23 mouse cellular contexts compared by ENCODE assay signal in genomic region chr1:51519112-51519511, GRCm38 (mm10). TPM values are rescaled to one million over a fixed set of nuclear protein-coding genes. Genes with fewer than 3 reads are reported as not detected.
DNase-seq lines count a peak whose midpoint lies in the region; ATAC-seq and TF ChIP-seq lines count a peak whose summit lies in the region.
"Had no signal": no experiment of that assay in that cellular context is flagged by ENCODE, and none has a peak within 500 bp of the region (broad histone marks: within the 10 kb centered on the region; RNA-seq: fewer than 3 reads in every experiment).

No protein-coding gene starts in this region.

- peaks cover 4% of the 10 kb centered on the region; the same call in 1 of the 2 replicates for H3K9me3 ChIP-seq in megakaryocyte, embryonic 14.5 days
- H3K9me3 ChIP-seq in hindbrain, embryonic 14.5 days (ENCODE audit: control insufficient read depth, low read length) = no peaks in the 10 kb centered on the region
- no peaks in the 10 kb centered on the region for H3K9me3 ChIP-seq in midbrain, embryonic 10.5 days (replicated peaks)
- H3K9me3 ChIP-seq: embryonic facial prominence, embryonic 13.5 days; forebrain, embryonic 12.5 days; forebrain, embryonic 15.5 days; hindbrain, embryonic 15.5 days; intestine, embryonic 15.5 days had no signal

- H3K27me3 ChIP-seq in megakaryocyte, embryonic 14.5 days (replicated peaks) = no peaks in the 10 kb centered on the region
- no peaks in the 10 kb centered on the region for H3K27me3 ChIP-seq in hindbrain, embryonic 14.5 days (ENCODE audit: control insufficient read depth, insufficient read depth, low read length)
- no peaks in the 10 kb centered on the region for H3K27me3 ChIP-seq in midbrain, embryonic 10.5 days (ENCODE audit: low read depth, poor library complexity, severe bottlenecking)
- H3K27me3 ChIP-seq: embryonic facial prominence, embryonic 13.5 days; forebrain, embryonic 12.5 days; forebrain, embryonic 15.5 days; hindbrain, embryonic 15.5 days; intestine, embryonic 15.5 days had no signal

- DNase-seq in spleen, postnatal 14 days (ENCODE audit: low spot score in 2 of 2) = no peak
- DNase-seq in hindbrain, embryonic 14.5 days (ENCODE audit: low spot score) = no peak
- DNase-seq in heart, postnatal 36 days = no peak
- DNase-seq in midbrain, embryonic 10.5 days (ENCODE audit: low spot score) = no peak
- DNase-seq: adrenal gland, adult 2 months; adrenal gland, postnatal 14 days; cerebellum, adult 11-12 months; cerebellum, adult 8-10 months; cerebellum, postnatal 14 days; gastrocnemius, postnatal 10 days; gastrocnemius, postnatal 36 days; heart, adult 11 months had no signal

- no peak for TF ChIP-seq POLR2A in bone marrow, adult 2 months (IDR thresholded peaks at IDR 0.05; ENCODE audit: borderline replicate concordance, control insufficient read depth, low read depth, low read length)

- TF ChIP-seq CTCF in bone marrow, adult 2 months (IDR thresholded peaks at IDR 0.05; ENCODE audit: control insufficient read depth, insufficient read depth, low read length) = no peak

- H3K9ac ChIP-seq in hindbrain, embryonic 14.5 days = no peak overlapping the region
- H3K9ac ChIP-seq: embryonic facial prominence, embryonic 13.5 days; forebrain, embryonic 12.5 days; forebrain, embryonic 15.5 days; hindbrain, embryonic 15.5 days; intestine, embryonic 15.5 days had no signal

- 42% methylated on average over 3 of the region's 3 CpGs for WGBS in bone marrow, adult 2 months
- 82% methylated on average over 3 of the region's 3 CpGs for WGBS in hindbrain, embryonic 14.5 days
- WGBS in midbrain, embryonic 10.5 days = 87% methylated on average over 3 of the region's 3 CpGs

- intact Hi-C loops in heart, postnatal 36 days (cut with DNase I) = no loop called here

- H3K36me3 ChIP-seq in megakaryocyte, embryonic 14.5 days (replicated peaks; ENCODE audit: low read length) = no peaks in the 10 kb centered on the region
- no peaks in the 10 kb centered on the region for H3K36me3 ChIP-seq in hindbrain, embryonic 14.5 days (replicated peaks; ENCODE audit: control insufficient read depth, insufficient read depth)
- H3K36me3 ChIP-seq in midbrain, embryonic 10.5 days = no peaks in the 10 kb centered on the region
- H3K36me3 ChIP-seq: embryonic facial prominence, embryonic 13.5 days; forebrain, embryonic 12.5 days; forebrain, embryonic 15.5 days; hindbrain, embryonic 15.5 days; intestine, embryonic 15.5 days had no signal

- ATAC-seq in hematopoietic stem cell, adult 5-6 weeks (replicated peaks in 1 of 2; ENCODE audit: insufficient read depth in 1 of 2, low FRiP score in 2 of 2, low TSS enrichment in 1 of 2, low read depth in 1 of 2, poor library complexity in 2 of 2, severe bottlenecking in 2 of 2) = peak; percentile 20 to 48; a peak in 1 of 4 replicates
- no peak for ATAC-seq in hindbrain, embryonic 14.5 days (ENCODE audit: low FRiP score)
- ATAC-seq: CD4-positive, CD25-positive, alpha-beta regulatory T cell, adult 4 months; forebrain, embryonic 15.5 days; intestine, embryonic 15.5 days had no signal

- peaks cover 1% of the 10 kb centered on the region for H3K4me1 ChIP-seq in bone marrow, adult 2 months (ENCODE audit: control insufficient read depth, insufficient read depth, low read length)
- H3K4me1 ChIP-seq in megakaryocyte, embryonic 14.5 days = peaks cover 62% of the 10 kb centered on the region
- no peaks in the 10 kb centered on the region for H3K4me1 ChIP-seq in hindbrain, embryonic 14.5 days (replicated peaks; ENCODE audit: control insufficient read depth, insufficient read depth, low read length)
- no peaks in the 10 kb centered on the region for H3K4me1 ChIP-seq in midbrain, embryonic 10.5 days
- H3K4me1 ChIP-seq: embryonic facial prominence, embryonic 13.5 days; forebrain, embryonic 12.5 days; forebrain, embryonic 15.5 days; hindbrain, embryonic 15.5 days had no signal

- H3K4me2 ChIP-seq in hindbrain, embryonic 14.5 days (replicated peaks) = no peak overlapping the region
- H3K4me2 ChIP-seq: embryonic facial prominence, embryonic 13.5 days; forebrain, embryonic 12.5 days; forebrain, embryonic 15.5 days; heart, embryonic 11.5 days; hindbrain, embryonic 15.5 days; intestine, embryonic 15.5 days had no signal

- H3K4me3 ChIP-seq in bone marrow, adult 2 months (replicated peaks; ENCODE audit: control insufficient read depth, low read depth, low read length) = no peak overlapping the region
- H3K4me3 ChIP-seq in megakaryocyte, embryonic 14.5 days (replicated peaks) = peak overlapping the region; percentile 28
- H3K4me3 ChIP-seq in hindbrain, embryonic 14.5 days (replicated peaks; ENCODE audit: low read length) = no peak overlapping the region
- H3K4me3 ChIP-seq in midbrain, embryonic 10.5 days = no peak overlapping the region
- H3K4me3 ChIP-seq: embryonic facial prominence, embryonic 13.5 days; erythroblast, embryonic 14.5 days; forebrain, embryonic 12.5 days; forebrain, embryonic 15.5 days; hindbrain, embryonic 15.5 days; intestine, embryonic 15.5 days had no signal

- 0 out of 2 replicates have a peak overlapping the region, but pooled peaks have one; percentile 27 for H3K27ac ChIP-seq in bone marrow, adult 2 months (ENCODE audit: control insufficient read depth, insufficient read depth, low read depth, low read length, poor library complexity)
- H3K27ac ChIP-seq in hindbrain, embryonic 14.5 days = no peak overlapping the region
- no peak overlapping the region for H3K27ac ChIP-seq in midbrain, embryonic 10.5 days (replicated peaks)
- H3K27ac ChIP-seq: embryonic facial prominence, embryonic 13.5 days; forebrain, embryonic 12.5 days; forebrain, embryonic 15.5 days; hindbrain, embryonic 15.5 days; intestine, embryonic 15.5 days had no signal

RNA-seq across cellular contexts. Expression of gene Nabp1, which starts 40.9 kb away (rescaled TPM):
- 5.9 and 9.8 TPM in 2 replicates for polyA plus RNA-seq in bone marrow, adult 2 months (2011; ENCODE audit: insufficient read depth, insufficient read length, low replicate concordance, missing spikeins)
- 108 and 169 TPM in 2 replicates for total RNA-seq in hematopoietic stem cell, adult 5-6 weeks (2017)
- 1.8 and 4.4 TPM in 2 replicates for polyA plus RNA-seq in megakaryocyte, embryonic 14.5 days (2012; ENCODE audit: insufficient read depth, low replicate concordance)
- polyA plus RNA-seq in hindbrain, embryonic 14.5 days (2014; fragmentation: Nextera tagmentation; extraction: Ambion mirVana) = 9.0 and 9.1 TPM in 2 replicates
- total RNA-seq in heart, postnatal 36 days (2021) = 10 to 100 TPM; 42.7 to 50.3 TPM
- 7.3 and 7.8 TPM in 2 replicates for polyA plus RNA-seq in midbrain, embryonic 10.5 days (2016; fragmentation: Nextera tagmentation; extraction: Ambion mirVana)
